Mouse (Mus musculus) neural tube, embryonic 14.5 days (tissue): ENCODE data around the gene Selplg. TPM values are rescaled to one million over a fixed set of nuclear protein-coding genes. Genes with fewer than 3 reads are reported as not detected.

Experiments used
- ATAC-seq: fragments of 200-750 bp; cut with Nextera tagmentation; 2 replicates; pipeline ENCODE4 v1.8.0; 2017; ENCODE audit warnings: low read depth, mild to moderate bottlenecking, moderate TSS enrichment, moderate library complexity
- H3K27ac ChIP-seq: fragments of 300-500 bp; sonication (generic); 2 replicates; pipeline ENCODE4 v1.5.1; 2014; ENCODE audit warnings: low read depth, mild to moderate bottlenecking, control low read depth, low read length, moderate library complexity, mixed read lengths
- H3K27me3 ChIP-seq: fragments of 300-500 bp; sonication (generic); 2 replicates; pipeline ENCODE4 v1.6.1; 2014; ENCODE audit warnings: low read length; ENCODE audit not compliant: control insufficient read depth, insufficient read depth
- H3K36me3 ChIP-seq: fragments of 300-500 bp; sonication (generic); 2 replicates; pipeline ENCODE4 v1.6.1; 2014; ENCODE audit warnings: low read length, mixed read lengths; ENCODE audit not compliant: control insufficient read depth, insufficient read depth
- H3K4me1 ChIP-seq: fragments of 300-500 bp; sonication (generic); 2 replicates; pipeline ENCODE4 v1.6.1; 2014; ENCODE audit warnings: low read length; ENCODE audit not compliant: control insufficient read depth, insufficient read depth
- H3K4me2 ChIP-seq: fragments of 300-500 bp; sonication (generic); 2 replicates; pipeline ENCODE4 v1.6.1; 2014; ENCODE audit warnings: mild to moderate bottlenecking, low read depth, low read length, control low read depth
- H3K4me3 ChIP-seq: fragments of 300-500 bp; sonication (generic); 2 replicates; pipeline ENCODE4 v1.5.1; 2014; ENCODE audit warnings: low read depth, low read length, control low read depth, mixed read lengths
- H3K9ac ChIP-seq: fragments of 300-500 bp; sonication (generic); replicated peaks from 2 replicates; pipeline ENCODE4 v1.6.1; 2014; ENCODE audit warnings: low read depth, mild to moderate bottlenecking, control low read depth, low read length, mixed read lengths
- H3K9me3 ChIP-seq: fragments of 300-500 bp; sonication (generic); 2 replicates; pipeline ENCODE4 v1.6.1; 2016; ENCODE audit warnings: low read length; ENCODE audit not compliant: control insufficient read depth
- WGBS: fragments of 180-500 bp; shearing (Covaris S2); extraction: QIAGEN DNeasy Blood & Tissue Kit; methylation state at CpG from one replicate; pipeline ENCODE4 v1.1.7; 2014; 5-methylcytosine and 5-hydroxymethylcytosine counted together
- polyA plus RNA-seq: library from polyadenylated mRNA; unstranded; fragments of >200 nt; fragmentation: Nextera tagmentation; extraction: Ambion mirVana; gene quantifications from 2 replicates; pipeline ENCODE4 v1.2.1, GENCODE M21; 2014

Gene Selplg
- polyA plus RNA-seq, 1 experiment from 2014 or later: 1.8 TPM

GRCm38 (mm10) chr5:113857631-113858030, 25.2 kb upstream of the Selplg start:
- no peak for ATAC-seq
- Histone ChIP-seq H3K27ac (no peak overlapping the region), H3K4me3 (no peak overlapping the region), H3K36me3 (no peaks in the 10 kb centered on the region), H3K9ac (no peak overlapping the region), H3K27me3 (no peaks in the 10 kb centered on the region), H3K4me1 (peaks cover 10% of the 10 kb centered on the region; the same call in 1 of the 2 replicates), H3K9me3 (no peaks in the 10 kb centered on the region), H3K4me2 (no peak overlapping the region)
- 72% methylated on average over 8 of the region's 8 CpGs for WGBS

- H3K27me3 ChIP-seq: no peaks in the 10 kb centered on the region
- 61% methylated on average over 7 of the region's 7 CpGs for WGBS
- no peak for ATAC-seq
- H3K36me3 ChIP-seq: peaks cover under 1% of the 10 kb centered on the region; the same call in 1 of the 2 replicates
- H3K9ac ChIP-seq: no peak overlapping the region
- no peak overlapping the region for H3K4me3 ChIP-seq
- H3K9me3 ChIP-seq: no peaks in the 10 kb centered on the region
- H3K27ac ChIP-seq: no peak overlapping the region
- H3K4me2 ChIP-seq: no peak overlapping the region
- H3K4me1 ChIP-seq: peaks cover 10% of the 10 kb centered on the region; the same call in 1 of the 2 replicates
Observed at GRCm38 (mm10) chr5:113856631-113857030, 24.2 kb upstream of the Selplg start.

GRCm38 (mm10) chr5:113855696-113856095, 23.3 kb upstream of the Selplg start:
- peak; percentile 33; the same call in 1 of the 2 replicates for ATAC-seq
- Histone ChIP-seq H3K4me1 (peaks cover 10% of the 10 kb centered on the region; the same call in 1 of the 2 replicates), H3K4me3 (no peak overlapping the region), H3K27ac (peak overlapping the region; percentile 2; the same call in 1 of the 2 replicates), H3K36me3 (peaks cover 7% of the 10 kb centered on the region; the same call in 1 of the 2 replicates), H3K4me2 (no peak overlapping the region), H3K27me3 (no peaks in the 10 kb centered on the region), H3K9ac (no peak overlapping the region), H3K9me3 (no peaks in the 10 kb centered on the region)
- 34% methylated on average over 3 of the region's 3 CpGs for WGBS

- Histone ChIP-seq H3K36me3 (peaks cover 13% of the 10 kb centered on the region; the same call in 1 of the 2 replicates), H3K4me3 (no peak overlapping the region), H3K4me1 (peaks cover 10% of the 10 kb centered on the region; the same call in 1 of the 2 replicates), H3K9me3 (no peaks in the 10 kb centered on the region), H3K4me2 (no peak overlapping the region), H3K27me3 (no peaks in the 10 kb centered on the region), H3K27ac (peak overlapping the region; percentile 2; the same call in 1 of the 2 replicates), H3K9ac (no peak overlapping the region)
- no peak for ATAC-seq
- 89% methylated on average over 10 of the region's 10 CpGs for WGBS
Observed at GRCm38 (mm10) chr5:113855117-113855516, 22.7 kb upstream of the Selplg start.

- H3K36me3 ChIP-seq: peaks cover 19% of the 10 kb centered on the region; the same call in 1 of the 2 replicates
- no peak overlapping the region; the same call in 1 of the 2 replicates for H3K27ac ChIP-seq
- peaks cover 10% of the 10 kb centered on the region; the same call in 1 of the 2 replicates for H3K4me1 ChIP-seq
- no peak overlapping the region for H3K4me2 ChIP-seq
- ATAC-seq: no peak
- no peak overlapping the region for H3K4me3 ChIP-seq
- no peak overlapping the region for H3K9ac ChIP-seq
- H3K27me3 ChIP-seq: no peaks in the 10 kb centered on the region
- 45% methylated on average over 14 of the region's 14 CpGs for WGBS
- no peaks in the 10 kb centered on the region for H3K9me3 ChIP-seq
Observed at GRCm38 (mm10) chr5:113854494-113854893, 22.1 kb upstream of the Selplg start.

GRCm38 (mm10) chr5:113853541-113853940, 21.1 kb upstream of the Selplg start:
- Histone ChIP-seq H3K4me1 (peaks cover 10% of the 10 kb centered on the region; the same call in 1 of the 2 replicates), H3K9ac (no peak overlapping the region), H3K9me3 (no peaks in the 10 kb centered on the region), H3K4me2 (no peak overlapping the region), H3K27ac (no peak overlapping the region), H3K27me3 (no peaks in the 10 kb centered on the region), H3K4me3 (no peak overlapping the region), H3K36me3 (peaks cover 22% of the 10 kb centered on the region; the same call in 1 of the 2 replicates)
- WGBS: 90% methylated on average over 10 of the region's 10 CpGs
- no peak for ATAC-seq

GRCm38 (mm10) chr5:113852463-113852862, 20.0 kb upstream of the Selplg start:
- Histone ChIP-seq H3K4me3 (no peak overlapping the region), H3K4me2 (no peak overlapping the region), H3K9me3 (no peaks in the 10 kb centered on the region), H3K4me1 (peaks cover 10% of the 10 kb centered on the region; the same call in 1 of the 2 replicates), H3K27ac (no peak overlapping the region), H3K36me3 (peaks cover 28% of the 10 kb centered on the region), H3K27me3 (no peaks in the 10 kb centered on the region), H3K9ac (no peak overlapping the region)
- no peak for ATAC-seq
- 94% methylated on average over 7 of the region's 7 CpGs for WGBS

- no peak for ATAC-seq
- 66% methylated on average over 8 of the region's 8 CpGs for WGBS
- Histone ChIP-seq H3K4me2 (no peak overlapping the region), H3K27me3 (no peaks in the 10 kb centered on the region), H3K27ac (no peak overlapping the region), H3K9ac (no peak overlapping the region), H3K9me3 (no peaks in the 10 kb centered on the region), H3K4me3 (no peak overlapping the region), H3K4me1 (peaks cover 8% of the 10 kb centered on the region; the same call in 1 of the 2 replicates), H3K36me3 (peaks cover 45% of the 10 kb centered on the region)
Observed at GRCm38 (mm10) chr5:113850680-113851230, 18.3 kb upstream of the Selplg start.

- Histone ChIP-seq H3K9me3 (no peaks in the 10 kb centered on the region), H3K4me3 (no peak overlapping the region), H3K4me1 (no peaks in the 10 kb centered on the region), H3K27ac (no peak overlapping the region), H3K36me3 (peaks cover 69% of the 10 kb centered on the region), H3K4me2 (no peak overlapping the region), H3K27me3 (no peaks in the 10 kb centered on the region), H3K9ac (no peak overlapping the region)
- ATAC-seq: no peak
- 90% methylated on average over 9 of the region's 9 CpGs for WGBS
Observed at GRCm38 (mm10) chr5:113847636-113848035, 15.2 kb upstream of the Selplg start.
